ENCODE assay signal across 7 mouse cellular contexts in the genomic region with DNA sequence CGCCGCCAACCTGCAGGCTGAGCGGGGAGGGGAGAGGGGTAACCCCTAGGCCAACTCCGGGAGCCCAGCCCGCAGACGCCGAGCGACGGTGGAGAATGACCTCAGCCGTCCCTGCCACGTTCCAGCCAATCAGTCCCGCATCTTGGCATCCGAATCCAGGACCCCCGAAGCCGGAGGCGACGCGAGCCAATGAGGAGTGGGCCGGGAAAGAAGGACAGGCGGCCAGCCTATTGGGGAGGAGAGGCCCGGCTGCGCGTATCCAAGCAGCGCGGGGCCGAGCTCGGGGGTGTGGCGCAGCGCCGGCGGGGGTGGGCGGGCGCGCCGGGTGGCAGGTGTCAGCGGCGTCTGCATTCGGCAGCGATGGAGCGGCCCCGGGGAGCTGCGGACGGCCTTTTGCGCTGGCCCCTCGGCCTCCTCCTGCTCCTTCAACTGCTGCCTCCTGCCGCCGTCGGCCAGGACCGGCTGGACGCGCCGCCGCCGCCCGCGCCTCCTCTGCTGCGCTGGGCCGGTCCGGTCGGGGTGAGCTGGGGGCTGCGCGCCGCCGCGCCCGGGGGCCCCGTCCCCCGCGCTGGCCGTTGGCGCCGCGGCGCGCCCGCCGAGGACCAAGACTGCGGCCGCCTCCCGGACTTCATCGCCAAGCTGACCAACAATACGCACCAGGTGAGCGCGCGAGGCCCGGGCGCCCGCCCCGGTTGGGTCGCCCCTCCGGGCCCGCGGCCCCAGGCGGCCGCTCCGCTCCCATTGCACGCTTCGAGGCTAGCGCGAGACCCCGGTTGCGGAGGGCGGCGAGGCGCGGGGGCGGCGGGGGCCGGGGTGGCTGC. TPM values are rescaled to one million over a fixed set of nuclear protein-coding genes. Genes with fewer than 3 reads are reported as not detected.
DNase-seq lines count a peak whose midpoint lies in the region; ATAC-seq and TF ChIP-seq lines count a peak whose summit lies in the region.

A gene (plus strand): TSS at position 302 of the 821 bp plus-strand sequence.

- H3K4me1 ChIP-seq in embryonic facial prominence, embryonic 10.5 days, result peaks cover 63% of the 10 kb centered on the region
- H3K4me1 ChIP-seq in intestine, postnatal 0 days (replicated peaks; ENCODE audit: control insufficient read depth, insufficient read depth, low read length), result peaks cover 7% of the 10 kb centered on the region; the same call in 1 of the 2 replicates
- H3K4me1 ChIP-seq in limb, embryonic 10.5 days, result peaks cover 52% of the 10 kb centered on the region
- peaks cover 54% of the 10 kb centered on the region for H3K4me1 ChIP-seq in midbrain, embryonic 12.5 days

- peak within 1 kb of the TSS; percentile 90 for H3K4me3 ChIP-seq in embryonic facial prominence, embryonic 10.5 days
- peak within 1 kb of the TSS; percentile 78 for H3K4me3 ChIP-seq in intestine, postnatal 0 days (ENCODE audit: low read depth, low read length)
- H3K4me3 ChIP-seq in limb, embryonic 10.5 days, result peak within 1 kb of the TSS; percentile 94
- H3K4me3 ChIP-seq in midbrain, embryonic 12.5 days, result peak within 1 kb of the TSS; percentile 98

- H3K9me3 ChIP-seq in embryonic facial prominence, embryonic 10.5 days, result no peaks in the 10 kb centered on the region
- H3K9me3 ChIP-seq in intestine, postnatal 0 days (ENCODE audit: control insufficient read depth), result no peaks in the 10 kb centered on the region
- H3K9me3 ChIP-seq in limb, embryonic 10.5 days (replicated peaks), result no peaks in the 10 kb centered on the region
- no peaks in the 10 kb centered on the region for H3K9me3 ChIP-seq in midbrain, embryonic 12.5 days

- ATAC-seq in granulocyte monocyte progenitor cell, adult 5-6 weeks (replicated peaks; ENCODE audit: poor library complexity, severe bottlenecking), result peak; percentile 89
- ATAC-seq in intestine, postnatal 0 days, result peak; percentile 81
- ATAC-seq in midbrain, embryonic 12.5 days (ENCODE audit: low FRiP score, low read depth), result peak; percentile 98

- WGBS in embryonic facial prominence, embryonic 10.5 days, result under 1% methylated on average over 109 of the region's 109 CpGs
- WGBS in intestine, postnatal 0 days, result under 1% methylated on average over 80 of the region's 109 CpGs
- WGBS in limb, embryonic 10.5 days, result under 1% methylated on average over 109 of the region's 109 CpGs
- under 1% methylated on average over 83 of the region's 109 CpGs for WGBS in midbrain, embryonic 12.5 days

- TF ChIP-seq CTCF in intestine, postnatal 0 days (IDR thresholded peaks at IDR 0.05; ENCODE audit: low read depth), result no peak

- peaks cover 5% of the 10 kb centered on the region; the same call in 1 of the 2 replicates for H3K27me3 ChIP-seq in embryonic facial prominence, embryonic 10.5 days (replicated peaks; ENCODE audit: low read depth, poor library complexity, severe bottlenecking)
- no peaks in the 10 kb centered on the region for H3K27me3 ChIP-seq in intestine, postnatal 0 days (replicated peaks; ENCODE audit: control insufficient read depth, insufficient read depth, low read length)
- H3K27me3 ChIP-seq in limb, embryonic 10.5 days (ENCODE audit: low read depth, poor library complexity, severe bottlenecking), result 0 out of 2 replicates have a peak, but pooled peaks cover 4% of the 10 kb centered on the region
- H3K27me3 ChIP-seq in midbrain, embryonic 12.5 days, result no peaks in the 10 kb centered on the region

- H3K4me2 ChIP-seq in intestine, postnatal 0 days (replicated peaks; ENCODE audit: low read depth), result peak within 1 kb of the TSS; percentile 98
- H3K4me2 ChIP-seq in midbrain, embryonic 12.5 days (replicated peaks), result peak within 1 kb of the TSS; percentile 76

- peak within 1 kb of the TSS; percentile 91 for H3K27ac ChIP-seq in embryonic facial prominence, embryonic 10.5 days (replicated peaks)
- peak within 1 kb of the TSS; percentile 24 for H3K27ac ChIP-seq in intestine, postnatal 0 days (ENCODE audit: low read depth, low read length)
- H3K27ac ChIP-seq in limb, embryonic 10.5 days, result peak within 1 kb of the TSS; percentile 88
- H3K27ac ChIP-seq in midbrain, embryonic 12.5 days (replicated peaks), result peak within 1 kb of the TSS; percentile 89

- peak; percentile 93 for DNase-seq in adrenal gland, postnatal 14 days
- peak; percentile 98 for DNase-seq in embryonic facial prominence, embryonic 10.5 days (ENCODE audit: low spot score)
- DNase-seq in limb, embryonic 10.5 days (ENCODE audit: low spot score), result peak; percentile 95
- peak; percentile 14 for DNase-seq in spleen, adult 12 weeks (ENCODE audit: low spot score)

- peak within 1 kb of the TSS; percentile 73 for H3K9ac ChIP-seq in intestine, postnatal 0 days (ENCODE audit: low read depth, low read length)
- peak within 1 kb of the TSS; percentile 97 for H3K9ac ChIP-seq in midbrain, embryonic 12.5 days (replicated peaks)

- peaks cover 16% of the 10 kb centered on the region for H3K36me3 ChIP-seq in embryonic facial prominence, embryonic 10.5 days (replicated peaks)
- no peaks in the 10 kb centered on the region for H3K36me3 ChIP-seq in intestine, postnatal 0 days (ENCODE audit: control insufficient read depth, insufficient read depth)
- H3K36me3 ChIP-seq in limb, embryonic 10.5 days, result peaks cover 16% of the 10 kb centered on the region
- H3K36me3 ChIP-seq in midbrain, embryonic 12.5 days, result peaks cover 7% of the 10 kb centered on the region; the same call in 1 of the 2 replicates

RNA-seq across cellular contexts. Expression of the gene that starts here (rescaled TPM):
- total RNA-seq in adrenal gland, postnatal 14 days (2021), result 42.0 and 45.7 TPM in 2 replicates
- 12.9 and 15.5 TPM in 2 replicates for polyA plus RNA-seq in embryonic facial prominence, embryonic 10.5 days (2016; fragmentation: Nextera tagmentation; extraction: Ambion mirVana)
- total RNA-seq in granulocyte monocyte progenitor cell, adult 5-6 weeks (2014; fragmentation: Nextera tagmentation), result 55.1 and 58.8 TPM in 2 replicates
- 45.6 and 50.2 TPM in 2 replicates for total RNA-seq in granulocyte monocyte progenitor cell, adult 5-6 weeks (2017)
- 4.6 and 5.2 TPM in 2 replicates for polyA plus RNA-seq in intestine, postnatal 0 days (2015; fragmentation: Nextera tagmentation; extraction: Ambion mirVana)
- 9.4 and 12.1 TPM in 2 replicates for polyA plus RNA-seq in limb, embryonic 10.5 days (2016; fragmentation: Nextera tagmentation; extraction: Ambion mirVana)
- 31.2 and 38.5 TPM in 2 replicates for polyA plus RNA-seq in midbrain, embryonic 12.5 days (2016; fragmentation: Nextera tagmentation; extraction: Ambion mirVana)

Comparison
In these comparisons a context has a peak if more than half of its experiments do, and no peak if none do; other contexts are left out.
1. Peak in every context shown above with its lines: DNase-seq, ATAC-seq, H3K4me3 ChIP-seq and H3K27ac ChIP-seq.
2. DNase-seq: peak in every context shown above with its lines; median percentile 98 in embryonic facial prominence, embryonic 10.5 days; 95 in limb, embryonic 10.5 days; 93 in adrenal gland, postnatal 14 days; 14 in spleen, adult 12 weeks.
3. H3K27ac ChIP-seq: peak in every context shown above with its lines; median percentile 91 in embryonic facial prominence, embryonic 10.5 days; 89 in midbrain, embryonic 12.5 days; 88 in limb, embryonic 10.5 days; 24 in intestine, postnatal 0 days.